Mouse (Mus musculus) MEL (cell line): ENCODE data around the gene Pawr. TPM values are rescaled to one million over a fixed set of nuclear protein-coding genes. Genes with fewer than 3 reads are reported as not detected.

ENCODE experiments used
- DNase-seq: peaks from one replicate; pipeline ENCODE4 v3.0.0; 2011; ENCODE audit warnings: low read depth, low spot score
- H3K27ac ChIP-seq: 2 replicates; pipeline ENCODE4 v1.5.1; 2012; ENCODE audit warnings: low read depth, mild to moderate bottlenecking, control low read depth, low read length, moderate library complexity; ENCODE audit not compliant: control insufficient read depth
- H3K27me3 ChIP-seq, 2 experiments: fragments of 150-350 bp in 1 of 2; sonication (generic) in 1 of 2; 2 replicates each; pipeline ENCODE4 v1.6.1; 2012; ENCODE audit warnings: low read length in 2 of 2, mild to moderate bottlenecking in 2 of 2, improper control_type of control experiment in 1 of 2, moderate library complexity in 1 of 2; ENCODE audit not compliant: insufficient read depth in 2 of 2, control insufficient read depth in 1 of 2
- H3K36me3 ChIP-seq, 2 experiments: 2 replicates each; pipeline ENCODE4 v1.6.1; 2012 to 2014; ENCODE audit warnings: low read length in 2 of 2, improper control_type of control experiment in 1 of 2, inconsistent platforms in 1 of 2, mild to moderate bottlenecking in 1 of 2; ENCODE audit not compliant: insufficient read depth in 2 of 2, control insufficient read depth in 1 of 2
- H3K4me1 ChIP-seq, 2 experiments: fragments of 150-350 bp in 1 of 2; sonication (generic) in 1 of 2; 2 replicates each; pipeline ENCODE4 v1.6.1; 2012; ENCODE audit warnings: low read length in 2 of 2, improper control_type of control experiment in 1 of 2, mild to moderate bottlenecking in 1 of 2; ENCODE audit not compliant: insufficient read depth in 2 of 2, control insufficient read depth in 1 of 2
- H3K4me3 ChIP-seq, 2 experiments: fragments of 150-350 bp in 1 of 2; sonication (generic) in 1 of 2; 2 replicates each; pipeline ENCODE4 v1.5.1; 2012; ENCODE audit warnings: low read depth in 2 of 2, low read length in 2 of 2, mild to moderate bottlenecking in 2 of 2, moderate library complexity in 2 of 2, control low read depth in 1 of 2, improper control_type of control experiment in 1 of 2; ENCODE audit not compliant: control insufficient read depth in 1 of 2, insufficient read depth in 1 of 2
- H3K79me2 ChIP-seq: 2 replicates; pipeline ENCODE4 v1.6.1; 2012; ENCODE audit warnings: mild to moderate bottlenecking, low read length, moderate library complexity; ENCODE audit not compliant: control insufficient read depth, poor library complexity, insufficient read depth
- H3K9ac ChIP-seq: 2 replicates; pipeline ENCODE4 v1.6.1; 2012; ENCODE audit warnings: low read depth, mild to moderate bottlenecking, control low read depth, low read length, moderate library complexity; ENCODE audit not compliant: control insufficient read depth, poor library complexity, severe bottlenecking
- H3K9me3 ChIP-seq: fragments of 150-350 bp; sonication (generic); replicated peaks from 2 replicates; pipeline ENCODE4 v1.6.1; 2012; ENCODE audit warnings: mild to moderate bottlenecking, low read length, improper control_type of control experiment, moderate library complexity; ENCODE audit not compliant: insufficient read depth
- EP300 ChIP-seq, 2 experiments: IDR thresholded peaks; 2 replicates each; pipeline ENCODE4 v1.6.1; 2011; ENCODE audit warnings: improper control_type of control experiment in 2 of 2, low read length in 2 of 2, low read depth in 1 of 2, mild to moderate bottlenecking in 1 of 2
- ETS1 ChIP-seq: IDR thresholded peaks from 2 replicates; pipeline ENCODE4 v1.6.1; 2012; ENCODE audit warnings: low read depth, mild to moderate bottlenecking, inconsistent platforms, low read length, improper control_type of control experiment, moderate library complexity
- GABPA ChIP-seq: IDR thresholded peaks from 2 replicates; pipeline ENCODE4 v1.6.1; 2012; ENCODE audit warnings: low read depth, mild to moderate bottlenecking, inconsistent platforms, low read length, improper control_type of control experiment, moderate library complexity
- GATA1 ChIP-seq: IDR thresholded peaks from 2 replicates; pipeline ENCODE4 v1.6.1; 2011; ENCODE audit warnings: low read depth, low read length, improper control_type of control experiment
- TAL1 ChIP-seq: IDR thresholded peaks from 2 replicates; pipeline ENCODE4 v1.6.1; 2012; ENCODE audit warnings: mild to moderate bottlenecking, inconsistent platforms, low read length, moderate library complexity, mixed read lengths
- polyA plus RNA-seq, 2 experiments: library from polyadenylated mRNA; stranded (reverse) in 1 of 2; unstranded in 1 of 2; fragments of >175 nt in 1 of 2; fragments of >200 nt in 1 of 2; gene quantifications; 2 replicates each; pipeline versions ENCODE4 v1.2.1 to v1.2.4; 2012; ENCODE audit warnings: low replicate concordance in 2 of 2, low read depth in 1 of 2; ENCODE audit not compliant: insufficient read length in 2 of 2, insufficient read depth in 1 of 2, missing spikeins in 1 of 2
- total RNA-seq: library from RNA; depleted of rRNA; stranded (reverse); fragments of 300-350 nt; gene quantifications from 2 replicates; pipeline ENCODE4 v1.2.3, GENCODE M21; 2012; rRNA removed

Gene Pawr
- total and polyA plus RNA-seq, 3 experiments: 20.7 to 29.6 TPM; not detected in 1

DNA sequence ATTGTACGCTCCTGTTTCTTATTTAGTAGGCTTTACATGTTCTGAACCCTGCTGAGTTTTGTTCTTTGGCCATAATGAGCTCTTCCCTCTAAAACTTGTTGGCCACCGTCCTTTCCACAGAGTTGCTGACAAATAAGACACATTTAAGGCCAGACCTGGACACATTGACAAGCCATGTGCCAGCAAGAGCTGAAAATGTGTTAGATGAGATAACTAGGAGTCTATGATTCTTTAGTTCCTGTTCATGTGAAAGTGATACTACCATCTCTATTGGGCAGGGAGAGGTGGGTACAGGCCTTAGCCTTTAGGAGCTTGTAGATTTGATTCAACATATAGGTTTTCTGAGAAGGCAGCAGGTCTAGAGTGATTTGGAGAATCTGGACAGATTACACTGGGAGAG lies 129.9 kb downstream of the Pawr start:
- Histone ChIP-seq H3K27me3 (no peaks in the 10 kb centered on the region), H3K9ac (no peak overlapping the region), H3K9me3 (no peaks in the 10 kb centered on the region), H3K4me3 (no peak overlapping the region), H3K4me1 (peaks cover 0 to 5% of the 10 kb centered on the region in 2 experiments; a peak in 1 of 4 replicates), H3K27ac (no peak overlapping the region), H3K36me3 (no peaks in the 10 kb centered on the region), H3K79me2 (no peaks in the 10 kb centered on the region)
- TF ChIP-seq TAL1 (0 out of 2 replicates have a peak, but pooled peaks have one; percentile 27), ETS1 (no peak), GATA1 (0 out of 2 replicates have a peak, but pooled peaks have one; percentile 16), EP300 (IDR thresholded peaks at IDR 0.05; ENCODE audit: low read depth in 1 of 2, low read length in 2 of 2) (peak in 1 of 2 experiments; percentile 13; a peak in 1 of 4 replicates), GABPA (no peak)
- peak; percentile 25 for DNase-seq

Other genes starting within 250 kb of the Pawr start
- 59.1 and 62.1 TPM in 2 replicates for gene Ppp1r12a, start 169.9 kb upstream of the Pawr start, total RNA-seq
- gene Ppp1r12a, start 169.9 kb upstream of the Pawr start, polyA plus RNA-seq: 10 to 100 TPM; 46.5 to 86.6 TPM